Mouse (Mus musculus) kidney, adult 18-20 months (tissue): ENCODE results near the gene Zzef1.

Source experiments
- DNase-seq: peaks from one replicate; pipeline ENCODE4 v3.0.0; 2021

The Zzef1 gene

DNA sequence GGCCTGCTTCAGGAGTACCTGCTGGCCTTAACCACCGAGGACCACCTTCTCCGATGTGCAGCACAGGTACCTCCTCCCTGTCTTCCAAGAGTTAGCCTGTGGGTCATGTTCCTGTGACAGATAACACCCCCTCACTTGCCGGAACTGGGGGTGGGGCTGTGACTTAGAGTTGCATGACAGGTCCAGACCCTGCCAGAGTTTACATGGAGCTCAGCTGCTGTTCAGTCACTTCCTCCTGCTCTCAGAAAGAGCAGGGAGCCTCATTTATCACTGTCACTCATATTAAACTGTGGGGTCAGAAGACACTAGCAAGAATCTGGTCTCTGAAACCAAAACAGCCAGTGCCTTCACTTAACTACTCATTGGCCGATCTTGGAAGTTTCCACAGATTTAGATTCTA is 127.1 kb downstream of the Zzef1 start:
- no peak for DNase-seq

DNA sequence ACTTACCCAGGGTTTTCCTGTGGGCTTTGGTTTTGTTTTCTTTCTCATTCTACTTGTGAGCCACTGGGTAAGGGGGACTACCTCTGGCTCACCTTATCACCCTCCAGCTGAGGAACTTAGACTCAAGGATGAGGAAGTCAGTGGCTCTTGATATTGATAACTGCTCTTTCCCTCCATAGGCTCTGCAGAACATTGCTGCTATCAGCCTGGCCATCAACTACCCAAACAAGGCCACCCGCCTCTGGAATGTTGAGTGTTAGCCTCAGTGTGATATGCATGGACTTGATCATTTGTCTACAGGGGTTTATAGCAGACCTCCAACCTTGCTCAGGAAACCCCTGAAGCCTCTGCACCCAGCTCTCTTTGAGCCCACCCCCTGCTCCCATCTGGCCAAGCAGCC is 128.4 kb downstream of the Zzef1 start:
- no peak for DNase-seq

DNA sequence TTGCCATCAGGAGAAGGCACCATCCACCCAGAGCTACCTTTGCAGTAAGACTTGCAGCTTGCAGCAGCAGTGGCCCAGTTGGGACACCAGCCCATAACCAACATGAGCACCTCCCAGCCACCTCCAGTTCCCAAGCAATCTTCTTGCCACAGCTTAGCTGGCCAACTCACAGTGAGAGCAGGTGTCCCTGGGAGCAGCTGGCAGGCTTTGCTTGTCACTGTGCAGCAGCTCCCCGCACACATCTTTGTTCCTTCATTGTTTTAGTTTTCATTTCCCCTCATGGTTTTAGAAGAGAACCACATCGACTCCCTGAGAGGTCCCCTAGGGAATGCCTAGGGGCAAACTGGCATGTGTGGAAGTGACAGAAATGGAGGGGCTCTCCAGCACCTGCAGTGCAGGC is 129.0 kb downstream of the Zzef1 start:
- no peak for DNase-seq

DNA sequence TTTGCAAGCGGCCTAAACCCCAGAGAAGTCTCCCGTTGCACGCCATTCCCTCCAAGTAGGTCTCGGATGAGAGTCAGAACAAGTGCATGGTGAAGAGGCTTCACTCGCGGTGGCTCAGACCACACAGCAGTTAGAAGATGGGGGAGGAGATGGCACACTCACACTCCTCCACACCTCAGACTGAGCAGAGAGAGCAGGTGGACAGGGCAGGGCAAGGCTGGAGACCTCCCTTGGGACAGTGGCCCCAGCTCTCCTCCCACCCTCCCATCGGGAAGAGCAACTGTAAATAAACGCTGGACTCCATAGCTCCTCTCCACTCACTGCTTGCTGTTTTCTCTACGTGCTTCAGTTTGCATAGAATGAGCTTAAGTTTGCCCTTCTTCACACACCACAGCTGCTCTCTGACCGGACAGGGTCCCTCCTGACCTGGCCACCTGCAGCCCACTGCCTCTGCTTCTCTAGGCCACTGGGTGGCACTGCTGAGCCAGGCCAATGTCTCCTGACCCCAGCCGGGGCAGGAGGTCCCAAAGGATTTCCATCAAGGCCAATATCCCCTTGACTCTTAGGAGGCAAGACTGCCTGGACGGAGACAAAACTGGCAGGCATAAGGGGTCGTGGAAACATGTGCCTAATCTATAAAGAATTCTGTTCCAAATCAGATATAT is 130.3 kb downstream of the Zzef1 start:
- DNase-seq, result peak; percentile 74

DNA sequence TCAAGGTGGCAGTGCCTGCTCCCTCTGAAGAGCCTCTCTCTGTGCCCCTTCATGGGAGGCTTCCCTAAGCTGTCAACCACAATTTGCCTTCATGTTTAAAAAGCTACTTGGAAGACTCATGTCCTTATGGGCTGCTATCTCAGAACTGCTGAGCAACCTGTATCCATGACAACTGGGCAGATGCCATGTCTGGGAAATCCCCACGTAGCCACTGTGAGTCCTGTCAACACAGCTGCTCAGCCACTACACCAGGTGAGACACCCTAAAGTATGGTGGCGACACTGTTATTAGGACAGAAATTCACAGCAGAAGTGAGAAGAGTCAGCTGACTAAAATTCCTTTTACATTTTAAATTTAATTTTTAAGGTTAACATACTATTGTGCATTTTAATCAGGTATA is 132.5 kb downstream of the Zzef1 start:
- DNase-seq, result no peak

DNA sequence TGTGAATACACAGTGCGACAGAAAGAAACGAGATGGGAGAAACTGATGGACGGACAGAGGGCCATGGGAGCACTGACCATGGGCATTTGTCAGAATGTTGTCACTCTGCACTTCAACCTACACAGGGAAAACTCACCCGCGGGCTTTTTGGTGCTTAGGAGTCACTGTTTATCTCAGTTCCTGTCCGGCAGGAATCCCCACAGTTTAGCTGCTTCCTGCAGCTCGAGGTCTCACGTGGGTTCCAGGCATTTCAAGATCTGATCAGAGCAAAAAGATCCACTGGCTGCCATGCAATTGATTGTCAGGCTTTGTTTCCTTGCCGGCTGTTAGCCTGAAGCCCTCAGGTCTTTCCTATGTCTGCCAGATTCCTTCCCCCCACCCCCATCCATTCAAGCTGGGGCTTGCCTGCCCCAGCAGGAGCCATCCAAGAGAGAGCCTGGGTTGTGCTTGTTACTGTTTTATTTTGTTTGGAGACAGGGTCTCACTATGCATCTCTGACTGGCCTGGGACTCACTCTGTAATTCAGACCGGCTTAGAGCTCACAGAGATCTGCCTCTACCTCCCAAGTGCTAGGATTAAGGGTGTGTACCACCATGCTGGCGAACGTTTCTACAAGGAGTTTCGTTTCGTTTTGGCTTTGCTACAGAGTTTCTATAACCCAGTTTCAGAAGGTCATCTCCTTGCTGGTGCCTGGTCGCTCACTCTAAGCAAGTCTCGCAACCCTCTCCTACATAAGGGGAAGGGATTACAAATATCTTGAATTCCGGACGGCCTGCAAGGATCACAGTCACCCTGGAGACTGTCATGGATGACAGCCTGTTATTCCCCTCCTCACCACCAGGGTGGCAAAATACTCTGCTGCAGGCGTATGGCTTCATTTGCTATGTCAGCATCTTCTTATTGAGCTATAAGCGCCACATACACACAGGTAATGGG is 144.4 kb downstream of the Zzef1 start:
- peak; percentile 49 for DNase-seq

DNA sequence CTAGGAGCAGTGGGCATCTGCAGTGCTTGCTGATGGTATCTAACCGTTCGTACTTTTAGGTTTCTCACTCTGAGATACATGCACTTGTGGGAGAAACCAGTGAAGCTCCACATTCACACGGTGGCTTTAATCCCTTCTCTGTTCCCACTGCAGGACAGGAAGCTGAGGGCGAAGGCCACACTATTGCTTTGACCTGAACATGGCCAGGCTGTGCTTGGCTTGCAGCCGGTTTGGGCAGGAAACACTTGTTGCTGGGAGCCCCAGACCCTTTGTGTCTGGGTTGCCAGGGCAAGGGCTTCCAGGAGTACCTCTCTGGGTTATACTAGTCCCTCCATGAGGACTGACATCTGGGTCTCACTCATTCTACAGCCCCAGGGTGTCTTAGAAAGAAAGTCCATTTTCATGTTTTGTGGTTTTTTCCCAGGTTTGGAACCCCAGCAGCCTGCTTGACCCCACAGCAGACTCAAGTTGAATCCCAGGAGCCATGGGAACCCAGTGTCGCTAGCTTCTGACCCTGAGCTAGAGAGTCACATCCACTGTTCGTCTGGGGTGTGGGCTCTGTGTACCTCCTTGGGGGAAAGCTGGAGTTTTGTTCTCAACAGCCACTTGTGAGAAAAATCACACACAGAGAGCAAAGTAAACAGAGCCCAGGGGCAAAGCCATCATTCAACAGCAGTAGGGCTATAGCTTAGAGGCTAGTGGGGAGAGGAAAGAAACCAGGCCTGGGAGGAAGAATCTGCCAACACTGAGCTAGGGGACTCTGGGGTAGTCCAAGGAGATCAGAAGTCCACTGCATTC is 149.2 kb downstream of the Zzef1 start:
- DNase-seq, result peak; percentile 33

DNA sequence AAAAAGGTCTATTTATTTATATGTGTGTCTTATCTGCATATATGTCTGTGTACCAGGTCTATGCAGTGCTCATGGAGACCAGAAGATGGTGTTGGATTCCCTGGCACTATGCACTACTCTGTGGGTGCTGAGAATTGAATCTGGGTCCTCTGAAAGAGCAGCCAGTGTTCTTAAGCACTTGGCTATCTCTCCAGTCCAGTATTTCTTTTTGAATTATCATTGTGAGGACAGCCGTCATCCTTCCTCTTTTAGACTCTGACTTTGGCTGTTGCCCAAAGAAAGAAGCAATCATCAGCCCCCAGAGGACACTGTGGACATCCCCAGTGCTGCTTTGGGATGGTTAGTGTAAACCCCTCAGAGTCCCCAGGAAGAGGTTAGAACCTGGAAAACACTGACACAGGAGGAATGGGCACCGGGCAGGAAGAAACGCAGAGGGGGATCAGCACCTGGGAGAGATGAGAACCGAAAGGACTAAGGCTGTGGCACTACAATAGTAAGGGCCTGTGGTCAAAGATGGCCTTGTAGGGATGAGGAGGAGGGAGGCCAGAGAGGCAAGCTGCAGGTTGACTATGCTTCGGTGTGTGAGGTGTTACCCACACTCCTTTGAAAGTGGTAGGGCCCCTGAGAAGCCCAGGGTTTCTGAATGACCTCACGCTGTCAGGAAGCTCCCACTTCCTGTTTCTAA is 150.0 kb downstream of the Zzef1 start:
- peak; percentile 21 for DNase-seq

DNA sequence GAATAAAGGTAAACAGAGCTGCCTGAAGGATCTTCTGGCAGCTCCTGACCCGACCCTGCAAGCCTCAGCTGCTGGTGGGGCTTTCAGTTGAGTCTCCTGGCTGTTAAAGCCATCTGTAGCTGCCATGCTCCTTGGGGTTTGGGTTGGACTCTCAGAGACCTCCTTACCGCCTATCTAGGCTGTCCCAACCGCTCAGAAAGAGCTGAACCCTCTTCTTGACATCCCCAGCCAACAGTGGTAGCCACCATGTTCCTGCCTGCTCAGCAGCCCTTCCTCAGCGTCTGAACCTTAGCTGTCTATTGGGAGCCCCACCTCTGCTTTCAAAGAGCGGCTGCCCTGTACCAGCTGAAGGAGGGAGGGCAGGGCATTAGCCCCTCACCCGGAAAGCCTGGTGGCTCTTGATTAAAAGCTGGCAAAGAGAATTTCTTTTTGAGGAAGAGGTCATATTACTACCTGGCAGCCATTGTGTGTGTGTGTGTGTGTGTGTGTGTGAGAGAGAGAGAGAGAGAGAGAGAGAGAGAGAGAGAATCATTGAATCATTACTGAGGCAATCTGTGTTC is 150.6 kb downstream of the Zzef1 start:
- DNase-seq, result no peak

DNA sequence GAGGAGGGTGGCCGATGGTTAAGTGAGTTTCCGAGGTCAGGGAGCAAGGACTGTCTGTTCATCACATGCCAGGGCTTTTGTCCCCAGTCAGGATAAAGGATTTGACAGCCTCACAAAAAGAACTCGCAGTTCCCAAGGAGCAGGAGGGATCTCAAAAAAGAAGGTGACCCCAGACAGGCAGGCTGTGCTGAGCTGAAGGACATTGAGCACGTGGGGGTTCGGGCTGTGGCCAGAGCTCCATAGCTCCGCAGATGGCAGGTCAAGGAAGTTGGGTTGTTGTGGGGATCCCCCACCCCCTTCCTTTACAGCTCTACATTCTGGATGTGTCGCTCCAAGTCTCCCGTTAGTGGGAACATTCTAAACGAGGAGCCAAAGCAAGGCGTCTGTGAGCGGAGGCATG is 151.8 kb downstream of the Zzef1 start:
- DNase-seq, result no peak

DNA sequence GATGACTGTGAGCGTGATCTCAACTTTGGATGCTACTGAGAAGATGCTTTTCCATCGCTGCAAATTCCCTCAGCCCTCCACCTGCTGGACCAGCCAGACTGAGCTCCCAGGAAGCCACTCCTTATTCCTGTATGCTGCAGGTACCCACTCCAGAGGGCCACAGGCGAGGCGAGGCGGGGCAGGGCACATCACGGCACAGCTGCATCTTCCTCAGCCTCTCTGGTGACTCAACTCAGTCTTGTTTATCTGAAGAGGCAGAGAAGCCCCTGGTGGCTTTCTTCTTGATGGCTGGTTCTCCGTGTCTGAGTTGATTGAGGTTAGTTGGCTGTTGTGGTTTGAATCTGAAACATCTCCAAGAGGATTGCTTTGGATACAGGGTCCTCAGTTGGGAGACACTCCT is 152.2 kb downstream of the Zzef1 start:
- no peak for DNase-seq

DNA sequence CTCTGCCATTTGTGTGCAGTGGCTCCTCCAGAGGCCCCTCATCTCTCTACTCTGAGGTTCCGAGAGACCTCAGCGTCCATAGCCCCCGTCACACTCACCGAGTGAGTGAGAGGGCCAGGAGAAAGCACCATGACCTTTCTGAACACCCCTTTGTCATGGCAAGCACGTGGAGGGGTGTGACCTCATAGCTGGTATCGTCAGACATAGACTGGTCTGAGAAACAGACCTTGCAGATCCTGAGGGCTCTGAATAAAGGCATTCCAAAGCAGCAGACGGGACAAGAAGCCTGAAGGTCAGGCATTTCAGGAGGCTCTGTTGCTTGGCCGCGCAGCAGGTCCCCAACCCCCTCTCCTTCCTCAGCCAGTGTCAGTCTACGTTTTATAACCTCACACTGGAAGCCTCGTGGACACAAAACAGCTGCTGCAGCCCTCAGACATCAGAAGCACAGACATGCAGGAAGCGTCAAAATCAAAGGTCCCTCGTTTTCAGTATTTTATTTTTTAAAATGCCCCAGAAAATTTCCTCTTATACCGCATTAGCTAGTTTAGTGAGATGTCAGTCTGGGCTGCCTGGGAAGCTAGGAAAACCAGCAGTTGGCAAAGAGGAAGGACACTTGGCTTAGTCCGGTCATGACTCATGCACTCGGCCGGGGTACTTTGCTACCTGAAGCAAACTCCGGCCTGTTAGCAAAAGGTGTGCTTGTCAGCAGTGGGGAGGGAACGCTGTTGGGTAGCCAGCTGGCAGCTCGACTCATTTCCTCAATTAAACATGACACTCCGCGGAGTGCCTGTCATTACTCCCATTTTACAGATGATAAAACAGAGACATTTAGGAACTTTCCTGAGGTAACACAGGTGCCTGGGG is 155.3 kb downstream of the Zzef1 start:
- peak; percentile 23 for DNase-seq

DNA sequence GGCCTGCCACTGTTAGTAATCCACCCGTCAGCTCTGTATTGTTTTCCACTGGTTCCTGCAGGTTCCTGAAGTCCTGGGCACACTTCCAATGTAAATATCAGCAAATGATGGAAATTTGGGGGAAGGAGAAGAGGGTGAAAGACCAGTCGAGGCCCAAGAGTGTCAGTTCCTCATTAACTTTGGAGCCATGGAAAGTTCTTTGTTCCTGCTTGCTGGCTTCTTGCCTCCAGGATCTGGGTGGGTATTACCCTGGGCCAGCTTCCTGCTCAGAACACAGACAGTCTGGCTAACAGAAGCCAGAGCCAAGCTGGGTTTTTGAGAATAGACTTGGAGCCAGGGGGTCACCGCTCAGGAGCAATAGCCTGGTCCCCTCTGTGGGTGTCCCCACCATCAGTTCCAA is 156.2 kb downstream of the Zzef1 start:
- DNase-seq, result peak; percentile 52

DNA sequence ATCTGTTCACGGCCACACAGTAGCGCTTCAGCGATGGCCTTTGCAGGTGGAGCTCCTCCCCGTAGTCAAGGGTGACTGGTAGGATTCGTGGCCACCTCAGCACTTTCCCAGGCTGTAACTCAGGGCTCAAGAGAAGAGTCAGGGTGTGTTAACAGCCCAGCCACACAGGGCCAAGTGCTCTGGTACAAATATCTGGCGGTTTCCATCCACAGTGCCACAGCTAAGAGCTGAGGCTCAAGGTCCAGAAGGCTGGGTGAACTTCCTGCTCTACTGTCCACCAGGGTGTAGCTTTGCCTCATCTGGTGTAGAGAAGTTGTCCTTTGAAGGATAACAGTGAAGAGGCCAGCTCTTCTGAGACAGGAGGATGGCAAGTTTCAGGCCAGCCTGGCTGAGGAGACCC is 156.7 kb downstream of the Zzef1 start:
- DNase-seq, result no peak

DNA sequence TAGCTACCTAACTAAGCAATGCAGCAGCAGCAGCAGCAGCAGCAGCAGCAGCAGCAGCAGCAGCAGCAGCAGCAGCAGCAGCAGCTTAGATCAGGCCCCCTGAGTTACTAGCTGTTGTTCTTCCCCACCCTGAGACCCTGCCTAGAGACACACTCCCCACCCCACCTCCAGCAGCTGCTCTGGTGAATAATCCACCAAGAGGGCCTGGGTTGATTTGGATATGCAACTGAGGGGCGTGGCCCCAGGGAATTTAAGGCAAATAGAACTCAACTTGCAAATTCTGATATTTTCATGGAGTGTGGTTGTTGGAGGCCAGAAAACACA is 157.1 kb downstream of the Zzef1 start:
- peak; percentile 18 for DNase-seq

DNA sequence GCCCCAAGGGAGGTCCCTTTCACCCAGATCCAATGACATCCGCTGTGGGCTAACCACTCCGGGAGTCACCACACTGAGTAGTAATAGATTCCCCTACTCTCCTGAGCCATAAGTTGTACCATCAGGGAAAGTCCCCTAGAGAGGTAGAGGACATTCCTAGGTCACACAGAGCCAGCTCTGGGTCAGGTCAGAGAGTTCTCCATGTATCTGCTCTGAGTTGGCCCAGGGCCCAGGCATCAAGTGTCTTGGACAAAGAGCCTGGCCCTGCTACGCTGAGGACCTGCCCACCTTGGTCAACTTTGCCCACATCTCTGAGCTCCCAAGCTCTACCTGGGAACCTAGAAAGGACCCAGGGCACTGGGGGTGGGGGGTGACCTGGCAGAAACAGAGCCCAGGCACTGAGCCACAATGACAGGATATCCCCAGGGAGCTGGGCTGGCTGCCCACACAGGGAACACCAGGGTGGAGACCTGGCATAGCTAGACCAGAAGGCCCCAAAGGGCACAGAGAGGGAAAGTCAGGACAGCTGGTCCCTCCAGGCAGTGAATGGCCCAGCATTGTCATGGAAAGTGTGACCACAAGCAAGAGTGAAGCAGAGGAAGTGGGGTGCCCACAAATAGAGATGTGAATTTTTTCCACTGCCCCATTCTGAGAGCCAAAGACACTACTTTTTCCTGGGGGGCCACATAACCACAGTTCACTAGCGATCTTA is 157.6 kb downstream of the Zzef1 start:
- DNase-seq, result peak; percentile 79

DNA sequence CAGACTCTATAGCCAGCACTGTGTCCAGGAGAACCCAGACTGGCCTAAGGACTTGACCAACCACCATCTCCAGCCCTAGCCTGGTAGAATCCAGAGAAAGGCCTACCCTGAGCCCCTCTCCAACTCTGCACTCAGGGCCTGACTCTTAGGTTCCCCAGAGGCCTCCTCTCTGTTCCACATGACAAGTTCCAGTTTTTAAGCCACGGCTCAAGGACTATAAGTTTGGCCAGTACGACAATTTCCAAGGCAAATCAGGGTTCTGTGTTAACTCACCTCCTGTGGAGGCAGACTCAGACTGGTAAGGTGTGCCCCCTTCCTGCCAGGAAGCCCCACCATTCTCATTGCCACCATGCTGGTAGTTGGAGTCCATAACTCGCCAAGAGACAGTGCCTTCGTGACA is 158.2 kb downstream of the Zzef1 start:
- no peak for DNase-seq

DNA sequence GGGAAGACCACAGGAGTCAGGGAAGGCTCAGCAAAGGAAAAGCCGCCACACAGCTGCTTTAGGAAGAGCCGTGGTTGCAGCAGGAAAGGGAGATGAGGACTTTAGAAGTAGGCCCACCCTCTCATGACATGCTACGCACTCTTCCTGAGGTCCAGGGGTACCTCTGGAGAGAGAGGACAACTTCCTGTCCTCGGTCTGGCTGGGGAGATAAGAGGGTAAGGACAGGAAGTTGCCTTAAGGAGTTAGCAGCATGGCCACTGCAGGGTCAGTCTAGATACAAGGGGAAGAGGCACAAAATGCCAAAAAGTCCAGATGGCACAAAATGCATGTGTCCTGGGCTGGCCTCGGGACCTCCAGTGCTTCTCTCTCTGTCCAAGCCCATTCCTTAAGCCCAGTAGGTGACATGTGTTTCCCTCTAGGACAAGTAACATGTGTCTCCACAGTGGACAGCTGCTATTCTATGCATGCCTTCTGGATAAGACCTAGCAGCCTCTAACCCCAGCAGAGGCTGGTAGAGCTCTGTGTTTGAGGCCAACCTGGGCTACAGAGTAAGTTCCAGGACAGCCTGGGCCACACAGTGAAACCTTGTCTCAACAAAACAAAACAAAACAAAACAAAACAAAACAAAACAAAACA is 159.4 kb downstream of the Zzef1 start:
- no peak for DNase-seq

DNA sequence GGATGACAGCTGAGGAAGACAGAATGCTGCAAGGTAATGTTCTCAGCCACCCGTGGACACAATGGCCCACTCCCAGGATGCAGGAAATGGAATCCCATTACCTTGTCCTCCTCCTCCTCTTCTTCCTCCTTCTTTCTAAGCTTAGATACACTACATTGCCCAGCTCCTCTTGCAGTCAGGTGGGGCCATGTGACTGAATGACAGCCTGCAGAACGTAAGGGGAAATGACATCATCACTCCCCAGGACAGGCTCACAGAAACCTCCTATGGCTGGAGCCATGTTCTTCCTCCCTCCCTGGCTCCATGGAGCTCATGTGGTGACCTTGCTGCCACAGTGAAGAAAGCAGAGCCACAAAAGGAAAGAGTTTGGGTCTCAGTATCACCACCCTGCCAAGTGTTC is 161.3 kb downstream of the Zzef1 start:
- DNase-seq, result no peak

DNA sequence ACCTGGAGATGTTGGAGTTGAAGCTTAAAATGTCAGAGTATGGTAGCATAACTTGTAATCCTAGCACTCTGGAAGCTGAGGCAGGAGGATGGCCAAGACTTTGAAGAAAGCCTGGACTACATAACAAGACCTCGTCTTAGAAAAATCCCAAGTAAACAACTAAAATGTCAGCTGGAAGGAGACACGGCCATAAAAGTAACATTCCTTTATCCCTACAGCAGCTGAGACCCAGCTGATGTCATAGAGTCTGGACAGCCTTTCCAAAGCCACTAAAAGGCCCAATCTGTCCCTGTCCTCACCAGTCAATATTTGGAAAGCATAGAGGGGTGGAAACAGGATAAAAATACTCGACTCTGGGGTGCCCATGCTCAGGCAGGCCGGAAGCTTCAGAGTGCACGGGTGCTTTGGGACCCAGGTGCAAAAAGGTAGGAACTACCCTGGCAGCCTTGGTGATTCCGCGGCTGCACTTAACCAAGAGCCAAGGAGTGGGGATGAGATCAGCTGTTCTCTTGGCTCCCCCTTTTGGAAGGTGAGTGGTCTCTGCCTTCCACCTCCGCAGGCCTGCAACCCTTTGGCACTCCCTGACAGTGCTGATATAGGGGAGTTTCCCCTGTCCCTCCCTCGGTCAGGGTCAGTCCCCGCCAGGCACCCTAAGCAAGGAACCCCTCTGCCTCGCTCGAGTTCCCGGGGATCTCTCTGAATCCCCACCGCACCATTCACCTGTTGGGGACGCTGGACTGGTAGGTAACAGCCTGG is 164.1 kb downstream of the Zzef1 start:
- DNase-seq, result no peak
